Mouse (Mus musculus) thymus, adult 2 months (tissue): Measurements from ENCODE around the gene Cyp4f18.

Experiments
- CTCF ChIP-seq: fragments of 200-500 bp; IDR thresholded peaks from 2 replicates; pipeline ENCODE4 v1.5.1; 2012; ENCODE audit warnings: mild to moderate bottlenecking, control low read depth, low read length, moderate library complexity, borderline replicate concordance; ENCODE audit not compliant: control insufficient read depth, poor library complexity, insufficient read depth; ENCODE audit errors: extremely low read depth
- POLR2A ChIP-seq: fragments of 200-500 bp; IDR thresholded peaks from 2 replicates; pipeline ENCODE4 v1.6.1; 2012; ENCODE audit warnings: mild to moderate bottlenecking, low read length, control low read depth, moderate library complexity; ENCODE audit not compliant: control insufficient read depth, poor library complexity, insufficient read depth; ENCODE audit errors: extremely low read depth

DNA sequence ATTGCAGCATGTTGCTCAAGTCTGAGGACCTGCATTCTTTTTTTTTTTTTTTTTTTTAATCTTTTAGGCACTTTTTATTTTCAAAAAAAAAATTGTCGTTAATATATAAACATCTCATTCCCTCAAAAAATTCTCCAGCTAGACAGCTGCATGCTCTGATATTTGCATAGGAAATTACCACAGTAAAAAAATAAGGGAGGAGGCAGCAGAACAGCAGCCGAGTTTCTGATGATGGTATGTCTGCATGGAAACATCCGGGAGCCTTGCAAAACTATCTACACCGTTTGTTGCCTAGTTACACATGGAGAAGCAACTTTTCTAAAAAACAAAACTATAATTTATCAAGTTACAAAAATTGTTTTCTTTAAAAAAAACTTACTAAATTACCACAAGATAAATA lies 28.0 kb downstream of the Cyp4f18 start:
- TF ChIP-seq POLR2A: no peak
- no peak for TF ChIP-seq CTCF
